Mouse (Mus musculus): Measurements from ENCODE around the gene Crybb2. TPM values are rescaled to one million over a fixed set of nuclear protein-coding genes. Genes with fewer than 3 reads are reported as not detected.

Crybb2 gene
- not detected in 2 replicates for polyA plus RNA-seq (2014; fragmentation: Nextera tagmentation; extraction: Ambion mirVana)

GRCm38 (mm10) chr5:113070017-113070416 lies at the start of gene Crybb2:
Gene Crybb2, minus strand, starts transcription at chr5:113070117.
- Histone ChIP-seq H3K4me1 (replicated peaks; ENCODE audit: control insufficient read depth, insufficient read depth, low read length) (no peaks in the 10 kb centered on the region), H3K9me3 (ENCODE audit: control insufficient read depth, low read length) (no peaks in the 10 kb centered on the region), H3K36me3 (ENCODE audit: control insufficient read depth, insufficient read depth, low read length) (no peaks in the 10 kb centered on the region), H3K4me3 (ENCODE audit: low read depth, low read length) (no peak within 1 kb of the TSS), H3K4me2 (replicated peaks; ENCODE audit: low read depth, low read length) (no peak within 1 kb of the TSS), H3K27ac (ENCODE audit: low read depth, low read length) (no peak within 1 kb of the TSS), H3K27me3 (ENCODE audit: control insufficient read depth, insufficient read depth, low read length) (no peaks in the 10 kb centered on the region), H3K9ac (ENCODE audit: low read depth, low read length) (no peak within 1 kb of the TSS)
- DNase-seq (ENCODE audit: low spot score) = no peak
- no peak for ATAC-seq (ENCODE audit: low FRiP score)

- WGBS = 85% methylated on average over 9 of the region's 9 CpGs
- Histone ChIP-seq H3K4me1 (replicated peaks; ENCODE audit: control insufficient read depth, insufficient read depth, low read length) (peaks cover 2% of the 10 kb centered on the region; the same call in 1 of the 2 replicates), H3K9ac (ENCODE audit: low read depth, low read length) (no peak overlapping the region), H3K27ac (ENCODE audit: low read depth, low read length) (no peak overlapping the region), H3K27me3 (ENCODE audit: control insufficient read depth, insufficient read depth, low read length) (no peaks in the 10 kb centered on the region), H3K4me3 (ENCODE audit: low read depth, low read length) (no peak overlapping the region), H3K36me3 (ENCODE audit: control insufficient read depth, insufficient read depth, low read length) (no peaks in the 10 kb centered on the region), H3K9me3 (ENCODE audit: control insufficient read depth, low read length) (no peaks in the 10 kb centered on the region), H3K4me2 (replicated peaks; ENCODE audit: low read depth, low read length) (no peak overlapping the region)
- no peak for DNase-seq (ENCODE audit: low spot score)
- ATAC-seq (ENCODE audit: low FRiP score) = no peak
Measured at GRCm38 (mm10) chr5:113119291-113119690, 49.4 kb upstream of the Crybb2 start.

GRCm38 (mm10) chr5:113118695-113119094 lies 48.8 kb upstream of the Crybb2 start:
- Histone ChIP-seq H3K9ac (ENCODE audit: low read depth, low read length) (no peak overlapping the region), H3K4me1 (replicated peaks; ENCODE audit: control insufficient read depth, insufficient read depth, low read length) (peaks cover 2% of the 10 kb centered on the region; the same call in 1 of the 2 replicates), H3K27me3 (ENCODE audit: control insufficient read depth, insufficient read depth, low read length) (no peaks in the 10 kb centered on the region), H3K4me3 (ENCODE audit: low read depth, low read length) (no peak overlapping the region), H3K27ac (ENCODE audit: low read depth, low read length) (no peak overlapping the region), H3K4me2 (replicated peaks; ENCODE audit: low read depth, low read length) (no peak overlapping the region), H3K36me3 (ENCODE audit: control insufficient read depth, insufficient read depth, low read length) (no peaks in the 10 kb centered on the region), H3K9me3 (ENCODE audit: control insufficient read depth, low read length) (no peaks in the 10 kb centered on the region)
- ATAC-seq (ENCODE audit: low FRiP score) = no peak
- WGBS = 58% methylated on average over 6 of the region's 6 CpGs
- no peak for DNase-seq (ENCODE audit: low spot score)

- Histone ChIP-seq H3K27me3 (ENCODE audit: control insufficient read depth, insufficient read depth, low read length) (no peaks in the 10 kb centered on the region), H3K9ac (ENCODE audit: low read depth, low read length) (no peak overlapping the region), H3K27ac (ENCODE audit: low read depth, low read length) (no peak overlapping the region), H3K9me3 (ENCODE audit: control insufficient read depth, low read length) (no peaks in the 10 kb centered on the region), H3K4me3 (ENCODE audit: low read depth, low read length) (no peak overlapping the region), H3K36me3 (ENCODE audit: control insufficient read depth, insufficient read depth, low read length) (no peaks in the 10 kb centered on the region), H3K4me1 (replicated peaks; ENCODE audit: control insufficient read depth, insufficient read depth, low read length) (peaks cover 2% of the 10 kb centered on the region; the same call in 1 of the 2 replicates), H3K4me2 (replicated peaks; ENCODE audit: low read depth, low read length) (no peak overlapping the region)
- 81% methylated on average over 5 of the region's 5 CpGs for WGBS
- no peak for ATAC-seq (ENCODE audit: low FRiP score)
- no peak for DNase-seq (ENCODE audit: low spot score)
Measured at GRCm38 (mm10) chr5:113117361-113117760, 47.4 kb upstream of the Crybb2 start.

- Histone ChIP-seq H3K27me3 (ENCODE audit: control insufficient read depth, insufficient read depth, low read length) (no peaks in the 10 kb centered on the region), H3K27ac (ENCODE audit: low read depth, low read length) (no peak overlapping the region), H3K36me3 (ENCODE audit: control insufficient read depth, insufficient read depth, low read length) (no peaks in the 10 kb centered on the region), H3K4me3 (ENCODE audit: low read depth, low read length) (no peak overlapping the region), H3K4me1 (replicated peaks; ENCODE audit: control insufficient read depth, insufficient read depth, low read length) (no peaks in the 10 kb centered on the region; the same call in none of the 2 replicates), H3K9me3 (ENCODE audit: control insufficient read depth, low read length) (no peaks in the 10 kb centered on the region), H3K9ac (ENCODE audit: low read depth, low read length) (no peak overlapping the region), H3K4me2 (replicated peaks; ENCODE audit: low read depth, low read length) (no peak overlapping the region)
- DNase-seq (ENCODE audit: low spot score) = no peak
- 59% methylated on average over 10 of the region's 10 CpGs for WGBS
- no peak for ATAC-seq (ENCODE audit: low FRiP score)
Measured at GRCm38 (mm10) chr5:113115896-113116295, 46.0 kb upstream of the Crybb2 start.

- Histone ChIP-seq H3K4me1 (replicated peaks; ENCODE audit: control insufficient read depth, insufficient read depth, low read length) (peaks cover 2% of the 10 kb centered on the region; the same call in 1 of the 2 replicates), H3K9ac (ENCODE audit: low read depth, low read length) (no peak overlapping the region), H3K27me3 (ENCODE audit: control insufficient read depth, insufficient read depth, low read length) (no peaks in the 10 kb centered on the region), H3K27ac (ENCODE audit: low read depth, low read length) (no peak overlapping the region), H3K36me3 (ENCODE audit: control insufficient read depth, insufficient read depth, low read length) (no peaks in the 10 kb centered on the region), H3K4me3 (ENCODE audit: low read depth, low read length) (no peak overlapping the region), H3K9me3 (ENCODE audit: control insufficient read depth, low read length) (no peaks in the 10 kb centered on the region), H3K4me2 (replicated peaks; ENCODE audit: low read depth, low read length) (no peak overlapping the region)
- ATAC-seq (ENCODE audit: low FRiP score) = no peak
- DNase-seq (ENCODE audit: low spot score) = no peak
- 56% methylated on average over 20 of the region's 20 CpGs for WGBS
Measured at GRCm38 (mm10) chr5:113114264-113115225, 44.6 kb upstream of the Crybb2 start.

GRCm38 (mm10) chr5:113113120-113113519 lies 43.2 kb upstream of the Crybb2 start:
- Histone ChIP-seq H3K4me3 (ENCODE audit: low read depth, low read length) (no peak overlapping the region), H3K9ac (ENCODE audit: low read depth, low read length) (no peak overlapping the region), H3K36me3 (ENCODE audit: control insufficient read depth, insufficient read depth, low read length) (no peaks in the 10 kb centered on the region), H3K27me3 (ENCODE audit: control insufficient read depth, insufficient read depth, low read length) (no peaks in the 10 kb centered on the region), H3K27ac (ENCODE audit: low read depth, low read length) (no peak overlapping the region), H3K4me2 (replicated peaks; ENCODE audit: low read depth, low read length) (no peak overlapping the region), H3K9me3 (ENCODE audit: control insufficient read depth, low read length) (no peaks in the 10 kb centered on the region), H3K4me1 (replicated peaks; ENCODE audit: control insufficient read depth, insufficient read depth, low read length) (peaks cover 2% of the 10 kb centered on the region; the same call in 1 of the 2 replicates)
- DNase-seq (ENCODE audit: low spot score) (no peak), ATAC-seq (ENCODE audit: low FRiP score) (no peak)
- 43% methylated on average over 5 of the region's 5 CpGs for WGBS

GRCm38 (mm10) chr5:113111336-113111735 lies 41.4 kb upstream of the Crybb2 start:
- 15% methylated on average over 4 of the region's 4 CpGs for WGBS
- DNase-seq (ENCODE audit: low spot score) = no peak

More at GRCm38 (mm10) chr5:113111336-113111735, 41.4 kb upstream of the Crybb2 start:
- no peak for ATAC-seq (ENCODE audit: low FRiP score)
- Histone ChIP-seq H3K27me3 (ENCODE audit: control insufficient read depth, insufficient read depth, low read length) (no peaks in the 10 kb centered on the region), H3K4me2 (replicated peaks; ENCODE audit: low read depth, low read length) (no peak overlapping the region), H3K4me1 (replicated peaks; ENCODE audit: control insufficient read depth, insufficient read depth, low read length) (peaks cover 2% of the 10 kb centered on the region; the same call in 1 of the 2 replicates), H3K27ac (ENCODE audit: low read depth, low read length) (peak overlapping the region; percentile 63; the same call in 1 of the 2 replicates), H3K4me3 (ENCODE audit: low read depth, low read length) (no peak overlapping the region), H3K9me3 (ENCODE audit: control insufficient read depth, low read length) (no peaks in the 10 kb centered on the region), H3K36me3 (ENCODE audit: control insufficient read depth, insufficient read depth, low read length) (no peaks in the 10 kb centered on the region), H3K9ac (ENCODE audit: low read depth, low read length) (no peak overlapping the region)
